Mouse (Mus musculus): ENCODE results near the gene Lclat1.

DNA sequence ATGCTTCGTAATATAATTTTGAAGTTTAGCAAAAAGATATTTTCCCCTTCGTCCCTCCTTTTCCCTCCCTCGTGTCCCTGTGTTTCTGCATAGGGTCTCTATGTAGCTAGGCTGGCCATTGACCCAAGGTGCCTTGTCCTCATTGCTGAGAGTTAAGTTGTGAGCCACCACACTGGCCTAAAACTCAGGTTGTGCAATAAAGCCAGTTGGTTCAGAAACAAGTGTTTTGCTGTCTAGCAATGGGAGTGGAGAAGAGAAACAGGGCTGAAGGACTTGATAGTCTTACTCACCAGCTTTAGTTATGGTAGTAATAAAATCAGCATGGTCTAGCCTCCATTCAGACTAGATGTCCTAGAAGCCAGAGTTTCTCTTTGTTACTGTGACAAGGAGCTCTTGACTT, 10.3 kb downstream of the Lclat1 start:
- TF ChIP-seq CTCF (IDR thresholded peaks at IDR 0.05; ENCODE audit: control insufficient read depth, insufficient read depth, low read length) (no peak), POLR2A (IDR thresholded peaks at IDR 0.05; ENCODE audit: borderline replicate concordance, control insufficient read depth, low read depth, low read length) (no peak)

Data from bone marrow, adult 2 months (tissue).